Mouse (Mus musculus) cerebellum, adult 11 months (tissue): ENCODE measurements around the gene Tescl.

Source experiments
- DNase-seq: peaks from one replicate; pipeline ENCODE4 v3.0.0; 2022

The Tescl gene

DNA sequence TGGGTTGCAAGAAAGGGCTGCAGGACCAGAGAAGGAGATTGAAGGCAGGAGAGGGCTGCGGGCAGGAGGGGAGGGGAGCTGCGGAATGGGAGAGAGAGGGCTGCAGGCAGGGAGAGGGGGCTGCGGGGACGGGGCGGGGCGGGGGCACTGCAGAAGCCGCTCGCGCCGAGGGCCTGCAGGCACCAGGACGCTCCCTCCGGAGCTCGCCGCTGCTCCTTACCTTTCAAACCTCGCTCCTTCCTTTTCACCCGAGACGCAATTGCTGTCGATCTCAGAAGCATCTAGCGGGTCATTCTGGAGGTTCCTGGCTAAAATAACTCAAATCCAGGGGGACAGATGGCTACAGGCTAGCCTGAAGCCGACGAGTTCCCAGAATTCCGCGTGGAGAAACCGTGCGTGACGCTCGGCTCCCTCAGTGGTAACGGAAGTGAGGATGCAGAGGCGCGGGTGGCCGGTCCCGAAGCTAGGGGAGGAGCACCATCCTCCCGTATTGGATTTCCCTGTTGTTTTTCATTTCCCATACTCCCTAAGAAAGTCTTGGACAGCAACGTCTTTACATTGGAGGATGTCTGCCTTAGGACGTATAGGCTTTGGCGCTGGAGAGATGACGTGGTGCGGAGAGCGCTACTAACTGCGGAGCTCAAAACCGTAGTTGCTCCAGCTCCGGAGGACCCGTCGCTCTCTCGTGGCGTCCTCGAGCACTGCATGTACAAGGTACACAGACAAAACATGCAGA is 34.6 kb downstream of the Tescl start:
- DNase-seq, result peak; percentile 82

DNA sequence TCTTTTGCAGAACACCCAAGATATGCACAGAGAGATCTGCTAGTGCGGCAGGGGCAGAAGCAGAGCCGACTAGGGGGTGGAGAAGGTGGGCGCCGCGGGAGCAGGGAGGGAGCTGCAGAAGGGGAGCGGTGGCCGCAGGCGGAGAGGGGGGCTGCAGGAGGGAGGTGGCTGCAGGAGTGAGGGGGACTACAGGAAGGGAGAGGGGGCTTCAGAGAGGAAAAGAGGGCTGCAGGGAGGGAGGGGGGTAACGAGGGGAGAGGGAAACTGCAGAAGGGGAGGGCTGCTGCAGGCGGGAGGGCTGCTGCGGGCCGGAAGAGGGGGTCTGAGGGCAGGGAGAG is 35.1 kb downstream of the Tescl start:
- DNase-seq, result peak; percentile 29

DNA sequence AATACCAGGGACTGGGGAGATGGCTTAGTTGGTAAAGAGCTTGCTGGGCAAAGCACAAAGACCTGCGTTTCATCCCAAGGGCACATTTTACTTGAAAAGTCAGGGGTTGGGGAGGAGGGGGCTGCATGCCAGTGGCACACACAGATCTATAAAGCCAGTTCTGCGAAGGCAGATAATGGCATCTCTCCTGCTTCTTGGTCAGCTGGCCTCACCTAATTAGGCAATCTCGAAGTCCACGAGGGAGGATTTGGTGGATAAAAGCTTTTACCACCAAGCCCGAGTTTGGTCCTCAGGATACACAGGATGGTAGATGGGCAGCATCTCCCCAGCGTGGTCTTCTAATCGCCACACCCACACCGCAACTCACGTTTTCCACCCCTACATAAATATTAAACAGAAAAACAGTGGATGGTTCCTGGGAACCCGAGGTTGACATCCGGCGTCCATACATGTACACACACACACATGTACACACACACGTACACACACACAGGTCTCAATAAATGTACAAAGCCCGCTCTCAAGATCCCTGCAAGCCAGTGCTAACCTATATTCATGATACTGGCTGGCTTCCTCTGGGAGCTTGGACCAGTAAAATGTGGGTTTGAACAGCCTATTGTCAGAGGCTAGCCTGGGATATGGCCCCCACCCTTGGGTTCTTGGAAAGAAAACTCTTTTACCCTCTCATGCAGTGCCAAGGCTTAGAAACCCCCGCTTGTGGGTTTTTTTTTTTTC is 36.2 kb downstream of the Tescl start:
- DNase-seq, result no peak

DNA sequence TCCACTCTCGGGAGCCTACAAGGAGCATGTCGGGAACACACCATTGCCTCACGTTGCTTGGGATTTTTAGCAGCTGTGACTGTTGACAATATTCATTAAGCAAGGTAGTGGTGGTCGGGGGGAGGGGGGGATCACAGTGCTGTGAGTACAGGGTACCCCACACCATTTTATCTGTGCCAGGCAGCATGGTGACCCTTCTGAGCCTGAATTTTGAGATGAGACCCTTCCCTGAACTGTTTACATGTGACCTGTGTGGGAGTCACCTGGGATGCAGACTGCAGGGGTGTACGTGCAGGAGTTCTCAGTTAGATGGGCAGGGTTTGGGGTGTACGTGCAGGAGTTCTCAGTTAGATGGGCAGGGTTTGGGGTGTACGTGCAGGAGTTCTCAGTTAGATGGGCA is 37.4 kb downstream of the Tescl start:
- no peak for DNase-seq

DNA sequence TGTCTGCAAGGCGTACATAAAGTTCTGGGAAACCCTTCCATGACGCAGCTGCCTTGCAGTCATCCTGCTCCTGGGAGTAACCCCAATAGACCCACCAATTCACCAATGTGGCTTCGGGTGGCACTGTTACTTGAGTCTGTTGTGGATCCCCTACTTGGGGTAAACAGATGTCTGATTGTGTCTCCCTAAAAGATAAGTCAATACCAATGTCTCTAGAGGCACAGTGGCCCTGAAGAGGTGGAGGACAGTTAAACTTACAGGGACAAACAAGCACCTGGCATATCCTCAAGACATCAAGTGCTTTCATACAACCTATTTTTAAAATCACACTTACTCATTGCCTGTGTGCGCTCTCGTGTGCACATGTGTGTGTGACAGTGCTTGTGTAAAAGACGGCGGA is 38.4 kb downstream of the Tescl start:
- no peak for DNase-seq

DNA sequence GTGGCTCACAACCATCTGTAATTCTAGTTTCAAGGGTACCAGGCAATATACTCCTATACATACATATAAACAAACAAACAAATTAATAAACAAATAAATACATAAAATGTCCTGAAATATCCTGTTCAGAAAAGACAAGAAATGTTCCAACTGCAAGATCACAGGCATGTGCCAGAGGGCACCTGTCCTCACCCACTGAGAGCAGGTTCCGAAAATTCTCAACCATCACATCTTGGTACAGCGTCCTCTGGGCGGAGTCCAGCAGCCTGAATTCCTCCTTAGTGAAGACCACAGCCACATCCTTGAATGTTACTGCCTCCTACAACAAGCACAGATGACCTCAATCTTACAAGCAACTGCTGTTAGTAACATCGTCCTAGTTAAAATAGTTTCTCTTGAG is 39.0 kb downstream of the Tescl start:
- no peak for DNase-seq

DNA sequence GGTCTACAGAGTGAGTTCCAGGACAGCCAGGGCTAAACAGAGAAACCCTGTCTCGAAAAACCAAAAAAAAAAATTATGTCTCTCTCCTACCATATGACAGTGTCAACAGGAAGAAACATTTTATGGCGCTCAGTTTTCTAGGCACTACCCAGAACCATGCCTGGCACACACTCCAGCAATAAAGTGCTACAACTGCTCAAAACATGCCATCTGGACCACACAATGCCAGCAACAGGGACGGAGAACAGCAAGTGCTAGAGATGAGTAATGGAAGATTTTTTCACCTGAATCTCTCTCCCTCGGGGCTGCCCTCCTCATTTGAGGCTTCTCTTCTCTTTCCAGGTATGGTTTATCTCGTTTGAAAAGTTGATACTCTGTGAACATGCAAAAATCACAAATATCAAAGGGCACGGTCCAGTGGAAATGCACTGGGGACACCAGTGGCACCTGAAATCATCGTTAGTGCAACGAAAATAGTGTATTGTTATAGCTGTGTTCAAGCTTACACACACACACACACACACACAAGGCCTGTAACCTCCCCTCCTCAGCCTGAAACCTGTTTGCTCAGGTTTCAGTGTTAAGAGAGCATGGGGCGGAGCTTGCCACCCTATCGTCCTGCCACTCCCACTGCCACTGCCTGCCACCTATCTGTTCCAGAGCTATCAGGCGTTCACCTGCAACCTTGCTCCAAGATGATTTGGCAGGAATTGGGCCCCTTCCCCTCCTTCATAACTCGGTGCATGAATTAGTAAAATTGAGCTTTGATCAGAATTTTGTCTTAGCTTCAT is 40.5 kb downstream of the Tescl start:
- DNase-seq, result no peak

DNA sequence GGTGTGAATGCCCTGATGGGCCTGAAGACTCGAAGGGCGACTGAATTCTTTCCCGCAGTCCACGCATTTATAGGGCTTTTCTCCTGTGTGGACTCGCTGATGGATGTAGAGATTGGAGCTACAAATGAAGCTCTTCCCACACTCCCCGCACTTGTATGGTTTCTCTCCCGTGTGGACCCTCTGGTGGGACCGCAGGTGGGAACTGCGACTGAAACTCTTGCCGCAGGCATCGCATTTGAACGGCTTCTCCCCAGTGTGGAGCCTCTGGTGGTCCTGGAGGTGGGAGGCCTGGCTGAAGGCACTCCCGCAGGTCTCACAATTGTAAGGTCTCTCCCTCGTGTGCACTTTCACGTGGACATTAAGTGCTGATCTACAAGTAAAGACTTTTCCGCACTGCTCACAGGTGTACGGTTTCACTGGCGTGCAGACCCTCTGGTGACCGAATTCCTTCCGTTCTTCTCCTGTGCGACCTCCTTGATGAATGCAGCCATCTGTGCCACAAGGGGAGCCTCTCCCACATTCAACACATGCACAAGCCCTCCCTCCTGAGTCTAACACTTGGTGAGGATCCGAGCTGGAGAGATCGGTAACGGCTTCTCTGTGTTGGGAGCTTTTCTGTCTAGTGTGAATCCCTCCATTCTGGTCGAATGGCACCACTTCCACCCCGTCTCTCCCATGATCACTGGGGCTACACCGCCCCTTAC is 42.2 kb downstream of the Tescl start:
- DNase-seq, result no peak

DNA sequence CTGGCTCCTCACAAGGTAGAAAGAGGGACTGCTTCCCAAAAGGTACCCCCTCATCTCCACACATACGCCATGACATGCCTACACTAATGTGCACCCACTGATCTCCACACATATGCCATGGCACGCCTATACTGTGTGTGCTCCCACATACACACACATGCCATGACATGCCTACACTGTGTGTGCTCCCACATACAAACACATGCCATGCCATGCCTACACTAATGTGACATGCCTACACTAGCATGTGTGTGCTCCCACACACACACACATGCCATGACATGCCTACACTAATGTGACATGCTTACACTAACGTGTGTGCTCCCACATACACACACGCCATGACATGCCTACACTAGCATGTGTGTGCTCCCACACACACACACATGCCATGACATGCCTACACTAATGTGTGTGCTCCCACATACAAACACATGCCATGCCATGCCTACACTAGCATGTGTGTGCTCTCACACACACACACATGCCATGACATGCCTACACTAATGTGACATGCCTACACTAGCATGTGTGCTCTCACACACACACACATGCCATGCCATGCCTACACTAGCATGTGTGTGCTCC is 43.5 kb downstream of the Tescl start:
- DNase-seq, result no peak

DNA sequence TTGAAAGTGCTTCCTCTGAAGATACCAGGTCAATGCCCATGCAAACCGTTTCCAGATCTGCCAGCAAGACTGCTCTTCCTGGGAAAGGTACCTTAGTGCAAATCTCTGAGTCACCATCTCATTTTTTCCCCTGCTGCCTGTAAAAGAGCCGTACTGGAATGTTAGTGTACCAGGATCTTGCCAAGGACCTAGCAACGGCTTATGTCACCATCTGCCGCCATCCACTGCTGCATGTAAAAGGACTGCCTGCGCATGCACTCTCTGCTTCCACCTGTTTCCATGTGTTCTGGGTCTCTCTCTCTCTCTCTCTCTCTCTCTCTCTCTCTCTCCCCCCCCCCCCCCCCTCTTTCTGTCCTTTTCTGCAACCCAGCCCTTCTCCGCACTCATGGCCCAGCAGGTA is 45.2 kb downstream of the Tescl start:
- DNase-seq, result no peak

DNA sequence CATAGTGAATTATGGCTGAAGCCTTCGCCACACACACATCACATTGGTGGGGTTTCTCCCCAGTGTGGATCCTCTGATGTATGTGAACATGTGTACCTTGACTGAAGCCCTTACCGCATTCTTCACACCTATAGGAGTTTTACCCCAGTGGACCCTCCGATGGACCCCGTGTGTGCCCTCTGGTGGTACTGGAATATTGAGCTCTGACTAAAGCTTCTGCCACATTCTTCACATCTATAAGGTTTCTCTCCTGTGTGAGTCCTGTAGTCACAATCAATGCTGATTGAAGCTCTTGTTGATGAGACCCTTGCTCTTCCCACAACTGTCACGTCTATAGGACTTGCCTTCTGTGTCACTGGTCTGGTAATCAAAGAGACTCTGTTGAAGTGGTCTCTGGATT is 46.1 kb downstream of the Tescl start:
- DNase-seq, result no peak

DNA sequence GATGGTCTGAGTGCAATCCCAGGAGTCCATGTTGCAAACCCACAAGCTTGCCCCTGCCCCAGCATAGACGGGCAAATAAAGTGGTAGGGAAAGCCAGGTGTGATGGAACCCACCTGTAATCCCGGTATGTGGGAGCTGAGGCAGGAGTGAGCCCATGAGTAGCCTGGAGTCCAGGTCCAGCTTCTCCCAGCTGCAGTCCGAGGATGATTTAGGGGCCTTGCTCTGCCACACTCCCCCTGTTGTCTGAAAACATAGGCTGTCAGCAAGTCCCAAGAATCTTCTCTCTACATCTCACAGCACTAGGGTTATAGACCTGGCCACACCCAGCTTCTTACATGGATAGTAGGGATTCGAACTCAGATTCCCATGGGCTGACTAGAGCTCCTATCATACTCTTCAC is 46.8 kb downstream of the Tescl start:
- DNase-seq, result no peak

DNA sequence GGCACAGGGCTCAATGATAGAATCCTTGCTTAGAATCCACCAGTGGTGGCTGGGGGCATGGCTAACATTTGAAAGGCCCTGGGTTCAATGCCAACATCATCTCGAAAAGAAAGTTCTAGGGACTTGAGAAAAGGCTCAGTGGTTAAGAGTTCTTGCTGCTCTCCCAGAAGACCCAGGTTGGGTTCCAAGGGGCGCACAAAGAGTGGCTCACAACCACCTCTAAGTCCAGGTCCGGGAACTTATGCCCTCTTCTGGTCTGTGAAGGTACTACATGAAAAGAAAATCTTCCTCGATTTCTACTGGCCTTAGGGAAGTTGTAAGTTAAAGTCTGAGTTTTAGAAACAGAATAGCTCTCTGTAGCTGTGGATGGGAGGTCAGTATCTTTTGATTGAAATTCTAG is 47.6 kb downstream of the Tescl start:
- DNase-seq, result no peak
